Mouse (Mus musculus) C2C12 (cell line): ENCODE data around the gene Nfe2.

Experiments
- CTCF ChIP-seq: IDR thresholded peaks from one replicate; pipeline ENCODE4 v1.5.1; 2011; ENCODE audit not compliant: control insufficient read depth, insufficient read depth, insufficient read length
- FOSL1 ChIP-seq: IDR thresholded peaks from one replicate; pipeline ENCODE4 v1.8.0; 2011; ENCODE audit warnings: mild to moderate bottlenecking, low read length; ENCODE audit not compliant: poor library complexity, insufficient read depth, severe bottlenecking
- MAX ChIP-seq: IDR thresholded peaks from one replicate; pipeline ENCODE4 v1.6.1; 2011; ENCODE audit warnings: mild to moderate bottlenecking, control low read depth

DNA sequence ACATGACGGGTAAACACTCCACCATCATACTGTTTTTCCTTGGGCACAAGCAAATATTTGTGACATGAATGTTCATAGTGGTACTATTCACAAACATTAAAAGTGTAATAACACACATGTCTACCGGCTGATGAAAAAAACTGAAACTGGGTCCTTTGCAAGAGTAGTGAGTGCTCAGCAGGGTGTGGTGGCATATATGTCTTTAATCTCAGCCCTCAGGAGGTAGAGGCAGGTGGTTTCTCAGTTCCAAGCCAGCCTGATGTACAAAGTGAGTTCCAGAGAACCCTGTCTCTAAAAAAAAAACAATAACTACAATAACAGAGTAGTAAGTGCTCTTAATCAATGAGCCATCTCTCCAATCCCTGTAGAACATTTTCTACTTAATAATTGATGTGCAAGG is 6.6 kb upstream of the Nfe2 start:
- TF ChIP-seq CTCF (no peak), MAX (no peak), FOSL1 (no peak)
